In genomic region chr12:4558475-4559279, GRCm38 (mm10) we compare ENCODE assay signal across 11 mouse cellular contexts. TPM values are rescaled to one million over a fixed set of nuclear protein-coding genes. Genes with fewer than 3 reads are reported as not detected.
A peak's percentile ranks its signal among the peaks of the same experiment; 100 is the strongest.
DNase-seq lines count a peak whose midpoint lies in the region; ATAC-seq and TF ChIP-seq lines count a peak whose summit lies in the region.
"Had no signal": no experiment of that assay in that cellular context is flagged by ENCODE, and none has a peak within 500 bp of the region (broad histone marks: within the 10 kb centered on the region; RNA-seq: fewer than 3 reads in every experiment).

No protein-coding gene starts in this region.

- TF ChIP-seq CTCF in gastrocnemius, adult 2 months (IDR thresholded peaks at IDR 0.05), result no peak
- no peak; the same call in 1 of the 2 replicates for TF ChIP-seq CTCF in kidney, postnatal 0 days (IDR thresholded peaks at IDR 0.05; ENCODE audit: low read depth)

- no peaks in the 10 kb centered on the region for H3K9me3 ChIP-seq in kidney, postnatal 0 days (replicated peaks; ENCODE audit: low read length)
- H3K9me3 ChIP-seq: neural tube, embryonic 12.5 days had no signal

- 56% methylated on average over 9 of the region's 9 CpGs for WGBS in kidney, postnatal 0 days

- no peak overlapping the region for H3K27ac ChIP-seq in gastrocnemius, adult 2 months
- H3K27ac ChIP-seq in kidney, postnatal 0 days, result peak overlapping the region; percentile 50; the same call in 1 of the 2 replicates
- H3K27ac ChIP-seq: neural tube, embryonic 12.5 days had no signal

- H3K9ac ChIP-seq in kidney, postnatal 0 days (ENCODE audit: low read depth, low read length), result no peak overlapping the region
- H3K9ac ChIP-seq: neural tube, embryonic 12.5 days had no signal

- no peaks in the 10 kb centered on the region for H3K27me3 ChIP-seq in kidney, postnatal 0 days (ENCODE audit: insufficient read depth, low read length)
- H3K27me3 ChIP-seq: neural tube, embryonic 12.5 days had no signal

- no peak overlapping the region for H3K4me3 ChIP-seq in gastrocnemius, adult 2 months
- no peak overlapping the region for H3K4me3 ChIP-seq in kidney, postnatal 0 days (replicated peaks; ENCODE audit: low read depth, low read length)
- H3K4me3 ChIP-seq: neural tube, embryonic 12.5 days had no signal

- DNase-seq in gastrocnemius, postnatal 10 days, result peak; percentile 16
- no peak for DNase-seq in gastrocnemius, adult 2 months
- peak; percentile 45 to 57 for DNase-seq in adrenal gland, postnatal 36 days
- peak; percentile 82 for DNase-seq in kidney, postnatal 0 days (ENCODE audit: low spot score)
- DNase-seq in testis, postnatal 14 days (ENCODE audit: low spot score), result peak; percentile 82
- no peak for DNase-seq in neural tube, embryonic 10.5 days (ENCODE audit: extremely low spot score, low spot score)
- no peak for DNase-seq in cerebellum, adult 9-11 months
- no peak for DNase-seq in right cerebral cortex, postnatal 36 days (ENCODE audit: low spot score in 2 of 2)
- DNase-seq: layer of hippocampus, adult 9-11 months had no signal

- intact Hi-C loops in gastrocnemius, adult 2 months (cut with DNase I), result no loop called here

- 0 out of 2 replicates have a peak, but pooled peaks cover 6% of the 10 kb centered on the region for H3K4me1 ChIP-seq in kidney, postnatal 0 days (replicated peaks; ENCODE audit: insufficient read depth, low read length)
- H3K4me1 ChIP-seq: neural tube, embryonic 12.5 days had no signal

- 0 out of 2 replicates have a peak, but pooled peaks have one; percentile 21 for ATAC-seq in kidney, postnatal 0 days (replicated peaks; ENCODE audit: low FRiP score, low read depth)

- no peak overlapping the region for H3K4me2 ChIP-seq in kidney, postnatal 0 days (ENCODE audit: low read length)
- H3K4me2 ChIP-seq: neural tube, embryonic 12.5 days had no signal

- H3K36me3 ChIP-seq in kidney, postnatal 0 days (ENCODE audit: insufficient read depth, low read length), result no peaks in the 10 kb centered on the region
- H3K36me3 ChIP-seq: neural tube, embryonic 12.5 days had no signal

RNA-seq across cellular contexts. Expression of gene Itsn2, which starts 33.8 kb away (rescaled TPM):
- 10 to 100 TPM; 24.5 to 33.2 TPM for total RNA-seq in gastrocnemius, postnatal 10 days (2021)
- total RNA-seq in gastrocnemius, adult 2 months (2021), result 10 to 100 TPM; 22.8 to 27.0 TPM
- 10 to 100 TPM; 56.8 to 57.5 TPM for total RNA-seq in adrenal gland, postnatal 36 days (2021)
- 33.2 and 35.7 TPM in 2 replicates for polyA plus RNA-seq in kidney, postnatal 0 days (2015; fragmentation: Nextera tagmentation; extraction: Ambion mirVana)

RNA-seq across cellular contexts. Expression of gene Gm3625, which starts 34.0 kb away (rescaled TPM):
- not detected for total RNA-seq in gastrocnemius, postnatal 10 days (2021)
- total RNA-seq in gastrocnemius, adult 2 months (2021), result not detected
- not detected for total RNA-seq in adrenal gland, postnatal 36 days (2021)
- polyA plus RNA-seq in kidney, postnatal 0 days (2015; fragmentation: Nextera tagmentation; extraction: Ambion mirVana), result not detected in 2 replicates
- polyA plus RNA-seq: embryonic facial prominence, embryonic 11.5 days; neural tube, embryonic 12.5 days had no signal

Comparison
In these comparisons a context has a peak if more than half of its experiments do, and no peak if none do; other contexts are left out.
1. DNase-seq: peak in gastrocnemius, postnatal 10 days (single experiment), adrenal gland, postnatal 36 days (2 of 2), kidney, postnatal 0 days (single experiment) and testis, postnatal 14 days (single experiment); none in gastrocnemius, adult 2 months (single experiment), neural tube, embryonic 10.5 days (single experiment), cerebellum, adult 9-11 months (single experiment) and right cerebral cortex, postnatal 36 days (0 of 2).